Mouse (Mus musculus): ENCODE measurements at regions not wholly inside any gene's neighbourhood (a gene's known extent, or its start where the extent isn't known, plus 50 kb on each side); places are given as distances from the start of the nearest gene placed in this dataset.

DNA sequence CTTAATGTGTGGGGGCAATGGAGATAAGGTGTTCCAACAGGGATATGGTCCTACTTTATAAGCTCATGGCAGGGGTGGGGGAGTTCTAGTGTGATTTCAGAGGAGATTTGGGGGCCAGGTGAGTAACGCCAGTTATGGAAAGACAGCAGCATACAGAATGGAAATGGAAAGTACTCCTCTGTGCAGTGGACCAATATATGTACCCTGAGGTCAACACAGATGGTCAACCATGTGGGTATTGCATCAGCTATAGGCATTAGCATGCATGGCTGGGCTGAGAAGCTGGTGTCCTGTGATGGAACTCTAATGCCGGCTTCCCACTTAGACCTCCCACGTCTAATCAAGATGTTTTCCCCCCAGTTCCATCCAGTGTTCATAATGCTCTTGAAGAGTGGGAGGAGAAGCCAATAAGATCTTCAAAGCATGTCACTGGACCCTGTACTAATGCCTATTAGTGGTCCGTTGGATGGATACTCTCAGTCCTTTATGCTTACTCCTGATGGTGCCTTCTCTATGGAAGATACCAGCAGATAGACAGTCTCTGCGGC is 139.3 kb upstream of the Tet2 start:
- TF ChIP-seq CTCF (IDR thresholded peaks at IDR 0.05) (no peak), EP300 (IDR thresholded peaks at IDR 0.05) (no peak)
